Mouse (Mus musculus) hindbrain, embryonic 14.5 days (tissue): ENCODE data around the gene Gm10282. TPM values are rescaled to one million over a fixed set of nuclear protein-coding genes. Genes with fewer than 3 reads are reported as not detected.

Experiments
- ATAC-seq: fragments of 200-750 bp; cut with Nextera tagmentation; 2 replicates; pipeline ENCODE4 v1.8.0; 2017; ENCODE audit warnings: moderate number of reproducible peaks, mild to moderate bottlenecking, moderate TSS enrichment, moderate library complexity; ENCODE audit not compliant: low FRiP score
- DNase-seq: peaks from one replicate; pipeline ENCODE4 v3.0.0-alpha.2; 2015; ENCODE audit warnings: low spot score
- H3K27ac ChIP-seq: fragments of 300-500 bp; sonication (generic); 2 replicates; pipeline ENCODE4 v1.5.1; 2014; ENCODE audit warnings: mild to moderate bottlenecking, moderate library complexity
- H3K27me3 ChIP-seq: fragments of 300-500 bp; sonication (generic); 2 replicates; pipeline ENCODE4 v1.6.1; 2014; ENCODE audit warnings: mild to moderate bottlenecking, low read length, mixed read lengths; ENCODE audit not compliant: control insufficient read depth, insufficient read depth
- H3K36me3 ChIP-seq: fragments of 300-500 bp; sonication (generic); replicated peaks from 2 replicates; pipeline ENCODE4 v1.6.1; 2014; ENCODE audit not compliant: control insufficient read depth, insufficient read depth
- H3K4me1 ChIP-seq: fragments of 300-500 bp; sonication (generic); replicated peaks from 2 replicates; pipeline ENCODE4 v1.6.1; 2014; ENCODE audit warnings: antibody characterized with exemption, low read length, mixed read lengths; ENCODE audit not compliant: control insufficient read depth, insufficient read depth
- H3K4me2 ChIP-seq: fragments of 300-500 bp; sonication (generic); replicated peaks from 2 replicates; pipeline ENCODE4 v1.6.1; 2014; ENCODE audit warnings: mild to moderate bottlenecking, moderate library complexity
- H3K4me3 ChIP-seq: fragments of 300-500 bp; sonication (generic); replicated peaks from 2 replicates; pipeline ENCODE4 v1.5.1; 2014; ENCODE audit warnings: mild to moderate bottlenecking, low read length
- H3K9ac ChIP-seq: fragments of 300-500 bp; sonication (generic); 2 replicates; pipeline ENCODE4 v1.6.1; 2014
- H3K9me3 ChIP-seq: fragments of 300-500 bp; sonication (generic); 2 replicates; pipeline ENCODE4 v1.6.1; 2016; ENCODE audit warnings: low read length; ENCODE audit not compliant: control insufficient read depth
- WGBS: fragments of 180-500 bp; shearing (Covaris S2); extraction: QIAGEN DNeasy Blood & Tissue Kit; methylation state at CpG from one replicate; pipeline ENCODE4 v1.1.7; 2014; 5-methylcytosine and 5-hydroxymethylcytosine counted together
- polyA plus RNA-seq: library from polyadenylated mRNA; unstranded; fragments of >200 nt; fragmentation: Nextera tagmentation; extraction: Ambion mirVana; gene quantifications from 2 replicates; pipeline ENCODE4 v1.2.1, GENCODE M21; 2014

Gm10282 gene
- polyA plus RNA-seq, 1 experiment from 2014 or later, result 14.3 TPM

DNA sequence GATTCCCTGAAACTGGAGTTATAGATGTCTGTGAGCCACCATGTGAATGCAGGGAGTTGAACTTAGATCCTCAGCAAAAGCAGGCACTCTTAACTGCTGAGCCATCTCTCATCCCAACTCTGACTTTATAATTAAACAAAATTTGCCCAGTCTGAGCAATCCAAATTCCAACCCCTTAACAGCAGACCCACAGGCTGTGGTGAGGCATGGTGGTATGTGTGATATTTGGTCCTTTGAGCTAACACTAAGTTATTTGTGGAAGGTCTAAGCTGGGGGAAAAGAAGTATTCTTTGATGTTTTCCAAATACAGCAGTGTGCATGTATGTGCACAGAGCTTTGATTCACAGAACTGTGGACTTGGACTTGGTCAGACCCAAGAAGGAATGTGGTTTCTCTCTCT is 16.0 kb downstream of the Gm10282 start:
- Histone ChIP-seq H3K9me3 (no peaks in the 10 kb centered on the region), H3K36me3 (no peaks in the 10 kb centered on the region), H3K9ac (no peak overlapping the region), H3K4me1 (no peaks in the 10 kb centered on the region), H3K27me3 (no peaks in the 10 kb centered on the region), H3K4me2 (no peak overlapping the region), H3K4me3 (no peak overlapping the region), H3K27ac (no peak overlapping the region)
- ATAC-seq, result no peak
- DNase-seq, result no peak

DNA sequence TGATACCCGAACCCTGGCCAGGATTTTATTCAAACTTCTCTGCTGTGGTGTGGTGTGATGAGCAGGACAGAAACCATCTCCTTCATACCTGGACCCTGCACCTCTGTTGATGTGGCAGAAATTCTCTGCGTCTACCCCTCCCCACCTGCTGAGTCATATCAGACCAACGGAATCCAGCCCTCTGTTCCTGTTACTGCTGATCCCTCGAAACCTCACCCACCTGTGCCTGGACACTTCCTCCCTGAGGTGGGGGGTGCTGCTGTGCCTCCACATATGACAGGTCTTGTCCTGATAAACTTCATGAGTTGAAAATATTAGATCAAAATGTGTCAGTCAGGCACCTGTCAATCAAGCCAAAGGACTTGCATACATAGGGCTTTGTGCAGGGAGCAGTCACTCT is 19.8 kb downstream of the Gm10282 start:
- DNase-seq (no peak), ATAC-seq (no peak)
- Histone ChIP-seq H3K4me3 (no peak overlapping the region), H3K27me3 (no peaks in the 10 kb centered on the region), H3K36me3 (no peaks in the 10 kb centered on the region), H3K4me1 (no peaks in the 10 kb centered on the region), H3K9ac (no peak overlapping the region), H3K9me3 (no peaks in the 10 kb centered on the region), H3K4me2 (no peak overlapping the region), H3K27ac (no peak overlapping the region)
- WGBS, result 79% methylated on average over 4 of the region's 4 CpGs

DNA sequence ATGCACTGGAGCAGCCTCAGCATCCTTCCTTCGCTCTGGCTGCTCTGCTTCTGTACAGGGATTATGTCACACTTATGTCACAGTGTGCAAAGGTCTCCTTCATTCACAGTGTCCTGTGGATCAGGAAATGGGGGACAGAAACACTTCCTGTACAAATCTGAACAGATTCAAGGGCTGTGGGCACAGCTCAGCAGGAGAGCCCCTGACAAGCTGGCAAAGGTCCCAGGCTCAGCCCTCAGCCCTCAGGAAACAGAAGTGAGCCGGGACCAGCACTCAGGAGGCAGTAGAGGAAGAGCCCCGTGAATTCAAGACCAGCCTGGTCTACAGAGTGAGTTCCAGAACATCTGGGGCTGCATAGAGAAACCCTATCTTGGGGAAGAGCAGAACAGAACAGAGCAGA is 23.4 kb downstream of the Gm10282 start:
- Histone ChIP-seq H3K27me3 (no peaks in the 10 kb centered on the region), H3K4me2 (no peak overlapping the region), H3K9ac (no peak overlapping the region), H3K4me3 (no peak overlapping the region), H3K27ac (no peak overlapping the region), H3K4me1 (no peaks in the 10 kb centered on the region), H3K9me3 (no peaks in the 10 kb centered on the region), H3K36me3 (no peaks in the 10 kb centered on the region)
- 40% methylated on average over 3 of the region's 3 CpGs for WGBS
- no peak for ATAC-seq
- DNase-seq, result no peak

DNA sequence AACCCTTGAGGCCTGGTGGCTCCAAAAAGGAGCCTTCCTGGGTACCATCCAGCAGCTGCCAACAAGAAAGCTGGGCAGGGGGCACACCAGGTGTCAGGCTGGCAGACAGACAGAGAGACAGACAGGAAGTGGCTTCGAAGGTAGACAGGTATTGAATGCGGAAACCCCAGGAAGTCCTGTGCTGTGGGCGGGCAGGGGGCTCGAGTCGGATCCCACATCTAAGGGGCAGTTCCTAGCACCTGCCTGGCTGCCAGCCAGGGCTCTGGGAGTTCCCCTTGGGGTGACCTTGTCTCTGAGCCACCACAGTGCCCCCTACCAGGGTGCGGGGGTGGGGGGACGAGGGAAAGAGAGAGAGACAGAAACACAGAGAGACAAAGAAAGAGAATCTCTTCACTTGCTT is 25.9 kb downstream of the Gm10282 start:
- DNase-seq (no peak), ATAC-seq (no peak)
- H3K27ac ChIP-seq, result no peak overlapping the region
- no peaks in the 10 kb centered on the region for H3K36me3 ChIP-seq
- no peak overlapping the region for H3K4me3 ChIP-seq
- no peaks in the 10 kb centered on the region for H3K4me1 ChIP-seq
- no peaks in the 10 kb centered on the region for H3K27me3 ChIP-seq
- H3K4me2 ChIP-seq, result no peak overlapping the region
- H3K9me3 ChIP-seq, result no peaks in the 10 kb centered on the region
- WGBS, result 76% methylated on average over 7 of the region's 7 CpGs
- H3K9ac ChIP-seq, result no peak overlapping the region

DNA sequence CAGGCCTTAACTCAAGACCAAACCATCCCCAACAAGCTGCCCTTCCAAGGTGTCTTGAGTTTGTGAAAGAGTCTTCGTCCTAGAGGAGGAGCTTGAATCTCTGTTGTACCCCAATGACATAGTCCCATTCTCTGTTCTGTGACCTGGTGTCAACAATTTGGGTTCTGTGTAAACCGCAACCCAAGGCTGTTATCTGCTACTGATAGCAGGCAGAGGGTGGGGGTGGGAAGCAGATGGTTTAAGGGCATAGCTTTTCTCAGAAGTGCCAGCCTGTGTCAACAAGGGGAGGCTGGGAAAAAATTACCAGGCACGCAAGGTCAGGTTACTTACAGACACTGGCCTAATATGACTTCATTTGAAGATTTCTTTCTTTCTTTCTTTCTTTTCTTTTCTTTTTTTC is 27.8 kb downstream of the Gm10282 start:
- DNase-seq, result no peak
- no peak overlapping the region for H3K4me2 ChIP-seq
- H3K36me3 ChIP-seq, result no peaks in the 10 kb centered on the region
- no peak overlapping the region for H3K9ac ChIP-seq
- no peak overlapping the region for H3K27ac ChIP-seq
- no peaks in the 10 kb centered on the region for H3K27me3 ChIP-seq
- 90% methylated on average over 3 of the region's 3 CpGs for WGBS
- ATAC-seq, result no peak
- H3K9me3 ChIP-seq, result no peaks in the 10 kb centered on the region
- no peak overlapping the region for H3K4me3 ChIP-seq
- H3K4me1 ChIP-seq, result no peaks in the 10 kb centered on the region

DNA sequence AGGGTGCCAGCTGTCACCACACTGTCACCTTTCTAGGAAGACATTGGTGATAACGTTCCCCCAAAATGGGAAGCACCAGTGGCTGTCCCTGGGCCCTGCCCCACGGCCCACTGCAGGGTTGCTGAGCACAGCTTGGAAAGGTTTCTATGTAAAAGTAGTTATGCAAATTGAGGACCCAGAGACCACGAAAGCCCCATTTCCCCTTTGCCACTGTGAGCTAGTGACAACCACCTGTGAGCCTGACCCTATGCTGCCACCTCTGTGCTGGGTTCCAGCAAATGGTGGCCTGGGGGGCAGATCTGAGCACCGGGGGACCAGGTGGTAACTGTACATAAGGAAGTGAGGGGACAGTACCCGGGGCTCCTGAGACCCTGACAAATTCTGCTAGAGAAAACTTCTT is 31.3 kb downstream of the Gm10282 start:
- H3K4me1 ChIP-seq, result no peaks in the 10 kb centered on the region
- H3K4me3 ChIP-seq, result no peak overlapping the region
- no peaks in the 10 kb centered on the region for H3K27me3 ChIP-seq
- no peaks in the 10 kb centered on the region for H3K9me3 ChIP-seq
- H3K36me3 ChIP-seq, result no peaks in the 10 kb centered on the region
- H3K9ac ChIP-seq, result no peak overlapping the region
- no peak for ATAC-seq
- H3K4me2 ChIP-seq, result no peak overlapping the region
- H3K27ac ChIP-seq, result no peak overlapping the region
- 75% methylated on average over 5 of the region's 5 CpGs for WGBS
- DNase-seq, result no peak

DNA sequence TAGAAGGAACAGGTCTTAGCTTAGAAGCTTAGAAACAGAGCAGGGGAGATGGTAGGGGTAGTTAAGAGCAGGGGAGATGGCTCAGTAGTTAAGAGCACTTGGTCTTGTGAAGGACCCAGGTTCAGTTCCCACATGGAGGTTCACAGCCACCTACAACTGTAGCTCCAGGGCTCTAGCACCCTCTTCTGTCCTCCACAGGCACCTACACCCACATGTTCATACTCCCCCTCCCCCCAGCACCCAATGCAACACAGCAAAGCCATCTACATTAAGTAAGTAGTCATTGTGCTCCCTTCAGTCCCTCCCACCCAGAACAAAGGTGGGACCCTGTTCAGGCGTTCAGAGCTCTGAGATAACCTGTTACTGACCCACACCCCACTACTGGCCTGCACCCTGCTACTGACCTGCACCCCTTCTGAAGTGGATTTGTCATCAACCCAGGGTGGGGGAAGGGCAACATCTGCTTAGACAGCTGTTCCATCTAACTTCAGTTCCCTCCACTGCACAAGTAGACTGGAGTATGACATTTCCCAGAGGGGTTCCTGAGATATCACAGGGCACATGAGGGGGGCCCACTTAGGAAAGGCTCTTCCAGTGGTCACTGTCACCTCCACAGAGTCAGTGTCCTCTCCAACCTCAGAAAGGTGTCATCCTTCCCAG is 31.8 kb downstream of the Gm10282 start:
- Histone ChIP-seq H3K4me1 (no peaks in the 10 kb centered on the region), H3K27me3 (no peaks in the 10 kb centered on the region), H3K36me3 (no peaks in the 10 kb centered on the region), H3K9ac (no peak overlapping the region), H3K27ac (no peak overlapping the region), H3K9me3 (no peaks in the 10 kb centered on the region), H3K4me2 (no peak overlapping the region), H3K4me3 (no peak overlapping the region)
- DNase-seq (no peak), ATAC-seq (no peak; the same call in 1 of the 2 replicates)
- 78% methylated on average over 1 of the region's 1 CpGs for WGBS

DNA sequence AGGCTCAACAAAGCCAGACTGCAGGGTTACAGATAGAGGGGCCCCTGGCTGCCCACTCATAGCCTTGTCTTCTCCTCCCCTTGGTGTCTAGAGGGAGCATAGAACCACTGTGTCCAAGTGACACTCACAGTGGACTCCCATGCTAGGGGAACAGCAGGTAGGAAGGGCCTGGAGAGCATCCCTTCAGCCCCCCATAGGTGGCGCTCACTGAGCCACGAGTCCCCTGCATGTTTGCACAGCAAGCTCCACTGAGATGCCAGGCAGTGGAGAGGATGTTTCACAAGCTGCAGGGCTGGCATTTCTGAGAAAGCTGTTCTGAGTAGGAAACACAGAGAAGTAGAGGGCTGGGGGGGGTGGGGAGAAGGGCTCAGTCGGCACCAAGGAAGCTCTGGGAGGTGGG is 32.7 kb downstream of the Gm10282 start:
- H3K27ac ChIP-seq, result no peak overlapping the region
- WGBS, result 23% methylated on average over 3 of the region's 3 CpGs
- H3K27me3 ChIP-seq, result no peaks in the 10 kb centered on the region
- ATAC-seq (peak; percentile 34; the same call in 1 of the 2 replicates), DNase-seq (peak; percentile 50)
- H3K9me3 ChIP-seq, result no peaks in the 10 kb centered on the region
- no peaks in the 10 kb centered on the region for H3K36me3 ChIP-seq
- no peaks in the 10 kb centered on the region for H3K4me1 ChIP-seq
- no peak overlapping the region for H3K9ac ChIP-seq
- no peak overlapping the region for H3K4me3 ChIP-seq
- no peak overlapping the region for H3K4me2 ChIP-seq

DNA sequence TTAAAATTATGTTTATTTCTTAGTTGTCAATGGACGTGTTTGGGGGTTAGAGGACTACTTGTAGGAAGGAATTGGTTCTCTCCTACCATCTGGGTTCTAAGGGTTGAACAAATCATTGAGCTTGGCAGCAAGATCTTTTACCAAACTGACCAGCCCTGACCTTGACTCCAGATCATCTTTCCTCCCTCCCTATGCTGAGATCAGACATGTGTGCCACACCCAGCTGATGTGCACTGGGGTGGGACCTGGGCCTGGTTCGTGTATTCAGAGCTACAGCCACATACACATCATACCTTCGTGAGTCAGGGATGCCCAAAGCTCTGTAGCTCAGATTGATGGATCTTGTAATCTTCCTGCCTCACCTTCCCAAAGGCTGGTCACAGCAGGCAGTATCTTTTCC is 33.4 kb downstream of the Gm10282 start:
- no peaks in the 10 kb centered on the region for H3K4me1 ChIP-seq
- no peaks in the 10 kb centered on the region for H3K27me3 ChIP-seq
- H3K9ac ChIP-seq, result no peak overlapping the region
- ATAC-seq (no peak), DNase-seq (no peak)
- H3K9me3 ChIP-seq, result no peaks in the 10 kb centered on the region
- no peaks in the 10 kb centered on the region for H3K36me3 ChIP-seq
- WGBS, result 75% methylated on average over 3 of the region's 3 CpGs
- no peak overlapping the region for H3K4me3 ChIP-seq
- H3K27ac ChIP-seq, result no peak overlapping the region
- H3K4me2 ChIP-seq, result no peak overlapping the region

DNA sequence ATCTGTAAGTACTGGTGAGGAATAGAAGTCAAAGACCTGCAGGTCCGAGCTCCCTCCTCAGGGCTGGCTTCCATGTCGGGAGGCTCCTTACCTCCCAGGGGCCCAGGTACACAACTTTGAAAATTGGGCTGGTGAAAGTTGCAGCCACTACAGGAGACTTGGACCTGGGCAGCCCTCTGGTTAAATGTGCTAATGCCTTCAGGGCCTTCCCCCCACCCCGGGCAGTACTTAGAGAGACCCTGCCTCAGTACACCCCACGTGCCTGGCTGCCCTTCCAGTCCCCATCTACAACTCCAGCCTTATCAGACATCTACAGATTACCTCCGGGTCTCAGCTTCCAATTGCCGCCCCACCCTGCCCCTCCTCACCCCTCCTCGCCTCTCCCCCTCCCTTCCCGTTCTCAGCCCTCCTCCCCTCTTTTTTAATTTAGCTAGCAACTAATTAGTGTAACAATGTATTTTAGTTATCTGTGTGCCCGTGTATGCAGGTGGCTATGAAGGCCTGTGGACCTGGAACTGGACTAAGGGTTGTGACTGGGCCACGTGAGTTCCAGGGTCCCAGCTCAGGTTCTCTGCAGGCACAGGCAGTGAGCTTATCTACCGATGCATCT is 33.9 kb downstream of the Gm10282 start:
- Histone ChIP-seq H3K27ac (no peak overlapping the region), H3K27me3 (no peaks in the 10 kb centered on the region), H3K4me2 (no peak overlapping the region), H3K4me1 (no peaks in the 10 kb centered on the region), H3K9ac (no peak overlapping the region), H3K36me3 (no peaks in the 10 kb centered on the region), H3K4me3 (no peak overlapping the region), H3K9me3 (no peaks in the 10 kb centered on the region)
- no peak for DNase-seq
- WGBS, result 76% methylated on average over 11 of the region's 11 CpGs
- no peak for ATAC-seq
